Mouse (Mus musculus) heart, postnatal 14 days (tissue): ENCODE results near the gene Gpr183. TPM values are rescaled to one million over a fixed set of nuclear protein-coding genes. Genes with fewer than 3 reads are reported as not detected.

Experiments
- DNase-seq, 2 experiments: peaks; one replicate each; pipeline ENCODE4 v3.0.0; 2021 to 2022
- intact Hi-C: fragments of 180-260 bp; cut with DNase I; formaldehyde crosslinking; loops from one replicate; pipeline ENCODE4 v1.15.1; 2025
- total RNA-seq, 2 experiments: library from RNA; stranded (reverse); gene quantifications; 2 replicates each; pipeline ENCODE4 v1.2.3; 2021

Gpr183 gene
- total RNA-seq, 2 experiments from 2014 or later = 0.54 to 0.67 TPM

- DNase-seq = no peak
- intact Hi-C loops = no loop called here
These were observed 52.5 kb downstream of the Gpr183 start for GRCm38 (mm10) chr14:121912501-121912900.

- DNase-seq = no peak
- intact Hi-C loops = no loop called here
These were observed 55.1 kb downstream of the Gpr183 start for GRCm38 (mm10) chr14:121909868-121910267.

- DNase-seq = no peak
- intact Hi-C loops = no loop called here
These were observed 57.9 kb downstream of the Gpr183 start for GRCm38 (mm10) chr14:121906992-121907681.

- intact Hi-C loops = no loop called here
- DNase-seq = no peak
These were observed 58.5 kb downstream of the Gpr183 start for GRCm38 (mm10) chr14:121906341-121906991.

GRCm38 (mm10) chr14:121904754-121905153, 60.2 kb downstream of the Gpr183 start:
- no peak for DNase-seq
- intact Hi-C loops = no loop called here

- intact Hi-C loops = no loop called here
- DNase-seq = no peak
These were observed 61.6 kb downstream of the Gpr183 start for GRCm38 (mm10) chr14:121903381-121903876.

Other genes starting within 250 kb of the Gpr183 start
- 10 to 100 TPM; 41.2 to 45.2 TPM for gene Dock9, start 167.4 kb downstream of the Gpr183 start, total RNA-seq
- 10 to 100 TPM; 23.3 to 23.8 TPM for gene Ubac2, start 86.6 kb downstream of the Gpr183 start, total RNA-seq
- gene Gpr18, start 49.4 kb downstream of the Gpr183 start, total RNA-seq = under 1 TPM in 1 of 2 experiments, not detected in 1; 0.39 TPM
- not detected for gene Timm8a2, start 69.5 kb upstream of the Gpr183 start, total RNA-seq
- gene Tm9sf2, start 141.8 kb upstream of the Gpr183 start, total RNA-seq = 100 to 1,000 TPM; 111 to 112 TPM
- 100 to 1,000 TPM; 103 to 116 TPM for gene Clybl, start 216.5 kb upstream of the Gpr183 start, total RNA-seq